Mouse (Mus musculus): ENCODE measurements around the gene Rmi1. TPM values are rescaled to one million over a fixed set of nuclear protein-coding genes. Genes with fewer than 3 reads are reported as not detected.

Gene Rmi1
- total and polyA plus RNA-seq, 3 experiments: 29.8 to 170 (median 95.0) TPM

DNA sequence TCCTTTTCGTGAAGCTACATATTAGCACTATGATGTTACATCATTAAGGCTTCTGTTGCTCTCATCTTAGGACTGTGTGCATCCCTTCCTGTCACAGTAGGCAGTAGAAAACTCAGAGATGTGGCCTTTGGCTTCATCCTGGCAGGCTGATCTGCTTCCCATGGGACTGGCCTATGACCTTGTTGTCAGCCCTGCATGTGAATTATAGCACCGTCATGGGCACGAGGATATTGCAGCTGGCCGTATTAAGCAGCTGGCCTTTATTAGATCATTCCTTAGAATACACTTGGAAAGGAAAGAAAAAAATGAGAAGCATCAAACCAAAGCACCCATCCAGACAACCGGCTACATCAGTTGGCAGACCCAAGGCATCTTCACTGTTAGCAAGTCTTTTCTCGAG lies 13.3 kb downstream of the Rmi1 start:
- TF ChIP-seq TAL1 (conservative IDR thresholded peaks at IDR 0.05; ENCODE audit: low read depth, low read length): no peak
- no peak for TF ChIP-seq POLR2AphosphoS5 (IDR thresholded peaks at IDR 0.05; ENCODE audit: insufficient replicate concordance, low read depth, low read length)
- TF ChIP-seq GATA2 (IDR thresholded peaks at IDR 0.05; ENCODE audit: borderline replicate concordance, low read depth, low read length): no peak
- no peak for TF ChIP-seq GATA1 (IDR thresholded peaks at IDR 0.05; ENCODE audit: borderline replicate concordance, low read length)
- TF ChIP-seq CTCF (IDR thresholded peaks at IDR 0.05; ENCODE audit: low read depth, low read length): no peak
- ATAC-seq (ENCODE audit: extremely low read depth, insufficient number of reproducible peaks, low FRiP score, poor library complexity, severe bottlenecking): no peak
- H3K4me1 ChIP-seq (ENCODE audit: insufficient read depth, low read depth, low read length): no peaks in the 10 kb centered on the region

DNA sequence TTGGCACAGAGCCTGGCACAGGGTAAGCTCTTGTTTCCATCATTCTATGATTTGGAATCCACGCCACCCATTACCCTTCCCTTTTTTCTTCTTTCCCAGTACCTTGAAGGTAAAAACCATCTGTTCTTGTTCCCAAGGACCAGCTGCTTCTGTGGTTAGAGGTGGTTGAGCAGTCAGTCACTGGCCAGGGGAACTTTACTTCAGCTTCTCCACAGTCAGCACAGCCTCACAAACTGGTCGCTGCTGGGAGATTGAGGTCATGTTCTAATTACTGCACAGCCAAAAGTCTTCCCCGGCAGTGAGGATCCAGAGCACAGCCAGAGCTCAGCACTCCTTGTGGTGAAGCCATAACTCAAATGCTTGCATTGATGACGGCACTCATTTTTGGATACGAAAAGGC lies 13.8 kb downstream of the Rmi1 start:
- peaks cover 3% of the 10 kb centered on the region; the same call in 1 of the 2 replicates for H3K27me3 ChIP-seq (ENCODE audit: insufficient read depth, low read length)
- peaks cover 14% of the 10 kb centered on the region for H3K9me3 ChIP-seq (replicated peaks)
- no peak for ATAC-seq (ENCODE audit: extremely low read depth, insufficient number of reproducible peaks, low FRiP score, poor library complexity, severe bottlenecking)
- no peaks in the 10 kb centered on the region for H3K4me1 ChIP-seq (ENCODE audit: insufficient read depth, low read depth, low read length)
- TF ChIP-seq CTCF (IDR thresholded peaks at IDR 0.05; ENCODE audit: low read depth, low read length) (no peak), GATA2 (IDR thresholded peaks at IDR 0.05; ENCODE audit: borderline replicate concordance, low read depth, low read length) (no peak), POLR2AphosphoS5 (IDR thresholded peaks at IDR 0.05; ENCODE audit: insufficient replicate concordance, low read depth, low read length) (no peak), GATA1 (IDR thresholded peaks at IDR 0.05; ENCODE audit: borderline replicate concordance, low read length) (no peak), TAL1 (conservative IDR thresholded peaks at IDR 0.05; ENCODE audit: low read depth, low read length) (no peak)
- no peak overlapping the region for H3K4me3 ChIP-seq (ENCODE audit: low read depth, low read length)
- peaks cover 14% of the 10 kb centered on the region for H3K36me3 ChIP-seq (replicated peaks)
- no peak for DNase-seq (ENCODE audit: low spot score)

More for the DNA sequence above, 13.3 kb downstream of the Rmi1 start:
- Histone ChIP-seq H3K4me3 (ENCODE audit: low read depth, low read length) (no peak overlapping the region), H3K27me3 (ENCODE audit: insufficient read depth, low read length) (peaks cover 3% of the 10 kb centered on the region; the same call in 1 of the 2 replicates), H3K9me3 (replicated peaks) (peaks cover 14% of the 10 kb centered on the region), H3K36me3 (replicated peaks) (peaks cover 19% of the 10 kb centered on the region)
- no peak for DNase-seq (ENCODE audit: low spot score)

- TF ChIP-seq POLR2AphosphoS5 (IDR thresholded peaks at IDR 0.05; ENCODE audit: insufficient replicate concordance, low read depth, low read length) (no peak), CTCF (IDR thresholded peaks at IDR 0.05; ENCODE audit: low read depth, low read length) (no peak), TAL1 (conservative IDR thresholded peaks at IDR 0.05; ENCODE audit: low read depth, low read length) (no peak), GATA1 (IDR thresholded peaks at IDR 0.05; ENCODE audit: borderline replicate concordance, low read length) (no peak), GATA2 (IDR thresholded peaks at IDR 0.05; ENCODE audit: borderline replicate concordance, low read depth, low read length) (no peak)
- Histone ChIP-seq H3K27me3 (ENCODE audit: insufficient read depth, low read length) (peaks cover 3% of the 10 kb centered on the region; the same call in 1 of the 2 replicates), H3K36me3 (replicated peaks) (no peaks in the 10 kb centered on the region), H3K9me3 (replicated peaks) (peaks cover 4% of the 10 kb centered on the region), H3K4me3 (ENCODE audit: low read depth, low read length) (no peak overlapping the region), H3K4me1 (ENCODE audit: insufficient read depth, low read depth, low read length) (peaks cover 2% of the 10 kb centered on the region; the same call in 1 of the 2 replicates)
- ATAC-seq (ENCODE audit: extremely low read depth, insufficient number of reproducible peaks, low FRiP score, poor library complexity, severe bottlenecking): no peak
- DNase-seq (ENCODE audit: low spot score): no peak
Observed at GRCm38 (mm10) chr13:58418656-58419055, 16.6 kb downstream of the Rmi1 start.

- TF ChIP-seq CTCF (IDR thresholded peaks at IDR 0.05; ENCODE audit: low read depth, low read length) (no peak), GATA1 (IDR thresholded peaks at IDR 0.05; ENCODE audit: borderline replicate concordance, low read length) (no peak), TAL1 (conservative IDR thresholded peaks at IDR 0.05; ENCODE audit: low read depth, low read length) (no peak), GATA2 (IDR thresholded peaks at IDR 0.05; ENCODE audit: borderline replicate concordance, low read depth, low read length) (no peak), POLR2AphosphoS5 (IDR thresholded peaks at IDR 0.05; ENCODE audit: insufficient replicate concordance, low read depth, low read length) (no peak)
- peaks cover 3% of the 10 kb centered on the region; the same call in 1 of the 2 replicates for H3K27me3 ChIP-seq (ENCODE audit: insufficient read depth, low read length)
- ATAC-seq (ENCODE audit: extremely low read depth, insufficient number of reproducible peaks, low FRiP score, poor library complexity, severe bottlenecking): no peak
Observed at GRCm38 (mm10) chr13:58419266-58419665, 17.2 kb downstream of the Rmi1 start.

DNA sequence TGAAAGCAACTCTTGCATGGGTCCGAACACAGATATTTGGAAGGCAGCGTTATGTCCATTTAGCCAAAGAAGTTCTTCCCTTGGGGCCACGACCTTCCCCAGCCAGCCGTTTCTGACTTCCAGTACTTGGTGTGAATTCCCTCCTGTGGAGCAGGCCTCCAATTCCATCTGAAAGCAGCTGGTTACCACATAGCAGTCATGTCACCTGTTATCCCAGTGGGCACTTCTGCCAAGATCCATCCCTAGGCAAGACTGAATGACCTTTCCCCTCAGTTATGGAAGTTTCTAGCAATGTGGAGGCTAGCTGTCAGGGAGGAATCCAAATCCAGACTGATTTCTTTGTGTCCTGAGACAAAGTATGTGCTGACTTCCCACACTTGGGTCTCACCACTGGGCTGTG lies 19.0 kb downstream of the Rmi1 start:
- H3K27me3 ChIP-seq (ENCODE audit: insufficient read depth, low read length): peaks cover 7% of the 10 kb centered on the region
- no peaks in the 10 kb centered on the region for H3K36me3 ChIP-seq (replicated peaks)
- peaks cover 4% of the 10 kb centered on the region for H3K9me3 ChIP-seq (replicated peaks)
- DNase-seq (ENCODE audit: low spot score) (no peak), ATAC-seq (ENCODE audit: extremely low read depth, insufficient number of reproducible peaks, low FRiP score, poor library complexity, severe bottlenecking) (no peak)
- TF ChIP-seq CTCF (IDR thresholded peaks at IDR 0.05; ENCODE audit: low read depth, low read length) (no peak), GATA1 (IDR thresholded peaks at IDR 0.05; ENCODE audit: borderline replicate concordance, low read length) (no peak), TAL1 (conservative IDR thresholded peaks at IDR 0.05; ENCODE audit: low read depth, low read length) (no peak), POLR2AphosphoS5 (IDR thresholded peaks at IDR 0.05; ENCODE audit: insufficient replicate concordance, low read depth, low read length) (no peak), GATA2 (IDR thresholded peaks at IDR 0.05; ENCODE audit: borderline replicate concordance, low read depth, low read length) (no peak)
- H3K4me1 ChIP-seq (ENCODE audit: insufficient read depth, low read depth, low read length): peaks cover 2% of the 10 kb centered on the region; the same call in 1 of the 2 replicates
- no peak overlapping the region for H3K4me3 ChIP-seq (ENCODE audit: low read depth, low read length)

More at GRCm38 (mm10) chr13:58419266-58419665, 17.2 kb downstream of the Rmi1 start:
- no peak for DNase-seq (ENCODE audit: low spot score)
- Histone ChIP-seq H3K36me3 (replicated peaks) (no peaks in the 10 kb centered on the region), H3K4me1 (ENCODE audit: insufficient read depth, low read depth, low read length) (peaks cover 2% of the 10 kb centered on the region; the same call in 1 of the 2 replicates), H3K4me3 (ENCODE audit: low read depth, low read length) (no peak overlapping the region), H3K9me3 (replicated peaks) (peaks cover 4% of the 10 kb centered on the region)

DNA sequence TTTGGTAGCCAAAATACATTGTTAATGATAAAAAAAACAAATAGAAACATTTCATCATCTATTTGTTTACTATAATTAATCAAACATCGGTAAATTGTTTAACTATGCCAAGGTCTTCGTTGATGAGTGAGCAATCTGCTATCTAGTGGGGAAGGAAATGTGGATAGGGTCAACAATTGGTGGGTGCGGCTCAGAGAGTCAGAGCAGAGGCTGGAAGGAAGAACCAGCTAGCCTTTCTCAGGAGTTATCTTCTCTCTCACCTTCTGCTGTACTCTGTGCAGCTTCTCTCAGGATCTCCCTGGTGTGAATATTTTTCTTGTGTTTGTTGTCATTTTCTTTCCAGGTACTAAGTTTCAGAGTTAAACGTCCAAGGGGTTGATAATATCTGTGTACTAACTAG lies 20.2 kb downstream of the Rmi1 start:
- DNase-seq (ENCODE audit: low spot score) (no peak), ATAC-seq (ENCODE audit: extremely low read depth, insufficient number of reproducible peaks, low FRiP score, poor library complexity, severe bottlenecking) (no peak)
- H3K4me1 ChIP-seq (ENCODE audit: insufficient read depth, low read depth, low read length): peaks cover 2% of the 10 kb centered on the region; the same call in 1 of the 2 replicates
- peaks cover 11% of the 10 kb centered on the region for H3K27me3 ChIP-seq (ENCODE audit: insufficient read depth, low read length)
- H3K4me3 ChIP-seq (ENCODE audit: low read depth, low read length): no peak overlapping the region
- H3K36me3 ChIP-seq (replicated peaks): no peaks in the 10 kb centered on the region
- no peak for TF ChIP-seq GATA1 (IDR thresholded peaks at IDR 0.05; ENCODE audit: borderline replicate concordance, low read length)
- no peak for TF ChIP-seq CTCF (IDR thresholded peaks at IDR 0.05; ENCODE audit: low read depth, low read length)
- no peak for TF ChIP-seq POLR2AphosphoS5 (IDR thresholded peaks at IDR 0.05; ENCODE audit: insufficient replicate concordance, low read depth, low read length)
- TF ChIP-seq TAL1 (conservative IDR thresholded peaks at IDR 0.05; ENCODE audit: low read depth, low read length): no peak
- no peaks in the 10 kb centered on the region; the same call in 1 of the 2 replicates for H3K9me3 ChIP-seq (replicated peaks)
